Mouse (Mus musculus) stomach, embryonic 16.5 days (tissue): Measurements from ENCODE around the gene Slc19a2. TPM values are rescaled to one million over a fixed set of nuclear protein-coding genes. Genes with fewer than 3 reads are reported as not detected.
A peak's percentile ranks its signal among the peaks of the same experiment; 100 is the strongest.

Source experiments
- ATAC-seq: fragments of 200-750 bp; cut with Nextera tagmentation; 2 replicates; pipeline ENCODE4 v1.8.0; 2017; ENCODE audit warnings: moderate number of reproducible peaks, moderate TSS enrichment; ENCODE audit not compliant: insufficient read depth, low FRiP score
- H3K27ac ChIP-seq: fragments of 300-500 bp; sonication (generic); 2 replicates; pipeline ENCODE4 v1.5.1; 2014; ENCODE audit warnings: low read length
- H3K27me3 ChIP-seq: fragments of 300-500 bp; sonication (generic); 2 replicates; pipeline ENCODE4 v1.6.1; 2014; ENCODE audit warnings: low read length, control low read depth, mixed read lengths; ENCODE audit not compliant: control insufficient read depth, insufficient read depth
- H3K36me3 ChIP-seq: fragments of 300-500 bp; sonication (generic); 2 replicates; pipeline ENCODE4 v1.6.1; 2014; ENCODE audit warnings: low read length; ENCODE audit not compliant: control insufficient read depth, insufficient read depth
- H3K4me1 ChIP-seq: fragments of 300-500 bp; sonication (generic); 2 replicates; pipeline ENCODE4 v1.6.1; 2014; ENCODE audit warnings: low read length, control low read depth, mixed read lengths; ENCODE audit not compliant: control insufficient read depth, insufficient read depth
- H3K4me2 ChIP-seq: fragments of 300-500 bp; sonication (generic); 2 replicates; pipeline ENCODE4 v1.6.1; 2014; ENCODE audit warnings: low read depth, low read length, mixed read lengths
- H3K4me3 ChIP-seq: fragments of 300-500 bp; sonication (generic); replicated peaks from 2 replicates; pipeline ENCODE4 v1.5.1; 2014; ENCODE audit warnings: mild to moderate bottlenecking, low read length
- H3K9ac ChIP-seq: fragments of 300-500 bp; sonication (generic); 2 replicates; pipeline ENCODE4 v1.6.1; 2014; ENCODE audit warnings: low read length
- H3K9me3 ChIP-seq: fragments of 300-500 bp; sonication (generic); replicated peaks from 2 replicates; pipeline ENCODE4 v1.6.1; 2016; ENCODE audit warnings: low read length, control low read depth; ENCODE audit not compliant: control insufficient read depth
- WGBS: fragments of 180-500 bp; shearing (Covaris S2); extraction: QIAGEN DNeasy Blood & Tissue Kit; methylation state at CpG from one replicate; pipeline ENCODE4 v1.1.7; 2014; 5-methylcytosine and 5-hydroxymethylcytosine counted together
- polyA plus RNA-seq: library from polyadenylated mRNA; unstranded; fragments of >200 nt; fragmentation: Nextera tagmentation; extraction: Ambion mirVana; gene quantifications from 2 replicates; pipeline ENCODE4 v1.2.1, GENCODE M21; 2015

The Slc19a2 gene
- polyA plus RNA-seq: 15.3 and 15.9 TPM in 2 replicates

GRCm38 (mm10) chr1:164248465-164249331, at the start of gene Slc19a2:
Gene Slc19a2 (plus strand): TSS chr1:164249046.
- peak within 1 kb of the TSS; percentile 75 for H3K4me2 ChIP-seq
- peak within 1 kb of the TSS; percentile 82 for H3K27ac ChIP-seq
- peak within 1 kb of the TSS; percentile 61 for H3K4me3 ChIP-seq
- no peaks in the 10 kb centered on the region for H3K27me3 ChIP-seq
- H3K9me3 ChIP-seq: no peaks in the 10 kb centered on the region
- under 1% methylated on average over 72 of the region's 79 CpGs for WGBS
- peaks cover 16% of the 10 kb centered on the region for H3K4me1 ChIP-seq
- H3K36me3 ChIP-seq: no peaks in the 10 kb centered on the region
- peak; percentile 94 for ATAC-seq
- peak within 1 kb of the TSS; percentile 80 for H3K9ac ChIP-seq

GRCm38 (mm10) chr1:164199551-164199950, 49.3 kb upstream of the Slc19a2 start:
- Histone ChIP-seq H3K4me3 (no peak overlapping the region), H3K4me2 (no peak overlapping the region), H3K27me3 (no peaks in the 10 kb centered on the region), H3K4me1 (no peaks in the 10 kb centered on the region), H3K9me3 (0 out of 2 replicates have a peak, but pooled peaks cover 3% of the 10 kb centered on the region), H3K27ac (no peak overlapping the region), H3K9ac (no peak overlapping the region), H3K36me3 (no peaks in the 10 kb centered on the region)
- 77% methylated on average over 4 of the region's 4 CpGs for WGBS
- no peak for ATAC-seq

- Histone ChIP-seq H3K4me2 (no peak overlapping the region), H3K9me3 (no peaks in the 10 kb centered on the region), H3K27ac (no peak overlapping the region), H3K36me3 (no peaks in the 10 kb centered on the region), H3K4me1 (no peaks in the 10 kb centered on the region), H3K27me3 (no peaks in the 10 kb centered on the region), H3K9ac (no peak overlapping the region), H3K4me3 (no peak overlapping the region)
- no peak for ATAC-seq
- 44% methylated on average over 2 of the region's 2 CpGs for WGBS
Measured at GRCm38 (mm10) chr1:164208437-164208836, 40.4 kb upstream of the Slc19a2 start.

GRCm38 (mm10) chr1:164210899-164211298, 37.9 kb upstream of the Slc19a2 start:
- Histone ChIP-seq H3K27ac (no peak overlapping the region), H3K36me3 (no peaks in the 10 kb centered on the region), H3K4me2 (no peak overlapping the region), H3K27me3 (no peaks in the 10 kb centered on the region), H3K4me1 (no peaks in the 10 kb centered on the region; the same call in 1 of the 2 replicates), H3K9me3 (no peaks in the 10 kb centered on the region), H3K9ac (no peak overlapping the region), H3K4me3 (no peak overlapping the region)
- WGBS: 81% methylated on average over 4 of the region's 4 CpGs
- ATAC-seq: no peak

- Histone ChIP-seq H3K36me3 (no peaks in the 10 kb centered on the region), H3K27me3 (no peaks in the 10 kb centered on the region), H3K4me1 (peaks cover 6% of the 10 kb centered on the region), H3K9me3 (no peaks in the 10 kb centered on the region), H3K4me2 (no peak overlapping the region), H3K4me3 (no peak overlapping the region), H3K9ac (no peak overlapping the region), H3K27ac (no peak overlapping the region)
- WGBS: 80% methylated on average over 8 of the region's 8 CpGs
- no peak for ATAC-seq
Measured at GRCm38 (mm10) chr1:164212686-164213085, 36.2 kb upstream of the Slc19a2 start.

GRCm38 (mm10) chr1:164214190-164214589, 34.7 kb upstream of the Slc19a2 start:
- WGBS: 64% methylated on average over 8 of the region's 8 CpGs
- peaks cover 13% of the 10 kb centered on the region for H3K4me1 ChIP-seq
- H3K4me3 ChIP-seq: no peak overlapping the region
- H3K27me3 ChIP-seq: no peaks in the 10 kb centered on the region
- no peak overlapping the region for H3K27ac ChIP-seq
- H3K9ac ChIP-seq: no peak overlapping the region
- no peak for ATAC-seq
- no peaks in the 10 kb centered on the region for H3K36me3 ChIP-seq
- no peak overlapping the region for H3K4me2 ChIP-seq
- no peaks in the 10 kb centered on the region for H3K9me3 ChIP-seq

- ATAC-seq: no peak
- H3K27ac ChIP-seq: no peak overlapping the region
- no peaks in the 10 kb centered on the region for H3K9me3 ChIP-seq
- no peaks in the 10 kb centered on the region for H3K27me3 ChIP-seq
- 42% methylated on average over 3 of the region's 3 CpGs for whole genome bisulfite sequencing
- H3K4me3 ChIP-seq: no peak overlapping the region
- no peaks in the 10 kb centered on the region for H3K36me3 ChIP-seq
- H3K9ac ChIP-seq: no peak overlapping the region
- H3K4me2 ChIP-seq: no peak overlapping the region
- peaks cover 13% of the 10 kb centered on the region for H3K4me1 ChIP-seq
Measured at GRCm38 (mm10) chr1:164215097-164215496, 33.7 kb upstream of the Slc19a2 start.

- Histone ChIP-seq H3K27me3 (no peaks in the 10 kb centered on the region), H3K4me3 (no peak overlapping the region), H3K4me1 (peaks cover 13% of the 10 kb centered on the region), H3K36me3 (no peaks in the 10 kb centered on the region), H3K27ac (no peak overlapping the region), H3K9me3 (no peaks in the 10 kb centered on the region), H3K4me2 (no peak overlapping the region), H3K9ac (no peak overlapping the region)
- peak; percentile 10; the same call in 1 of the 2 replicates for ATAC-seq
- 35% methylated on average over 6 of the region's 6 CpGs for WGBS
Measured at GRCm38 (mm10) chr1:164215540-164215939, 33.3 kb upstream of the Slc19a2 start.

GRCm38 (mm10) chr1:164217791-164218685, 30.8 kb upstream of the Slc19a2 start:
- no peak overlapping the region for H3K27ac ChIP-seq
- 27% methylated on average over 15 of the region's 15 CpGs for WGBS
- H3K4me2 ChIP-seq: peak overlapping the region; percentile 35
- H3K27me3 ChIP-seq: no peaks in the 10 kb centered on the region
- H3K36me3 ChIP-seq: no peaks in the 10 kb centered on the region
- peaks cover 13% of the 10 kb centered on the region for H3K4me1 ChIP-seq
- H3K9me3 ChIP-seq: no peaks in the 10 kb centered on the region
- no peak for ATAC-seq
- H3K9ac ChIP-seq: no peak overlapping the region
- 0 out of 2 replicates have a peak overlapping the region, but pooled peaks have one; percentile 6 for H3K4me3 ChIP-seq
